Mouse (Mus musculus): ENCODE results near the gene Hipk4.
A peak's percentile ranks its signal among the peaks of the same experiment; 100 is the strongest.

Gene Hipk4

DNA sequence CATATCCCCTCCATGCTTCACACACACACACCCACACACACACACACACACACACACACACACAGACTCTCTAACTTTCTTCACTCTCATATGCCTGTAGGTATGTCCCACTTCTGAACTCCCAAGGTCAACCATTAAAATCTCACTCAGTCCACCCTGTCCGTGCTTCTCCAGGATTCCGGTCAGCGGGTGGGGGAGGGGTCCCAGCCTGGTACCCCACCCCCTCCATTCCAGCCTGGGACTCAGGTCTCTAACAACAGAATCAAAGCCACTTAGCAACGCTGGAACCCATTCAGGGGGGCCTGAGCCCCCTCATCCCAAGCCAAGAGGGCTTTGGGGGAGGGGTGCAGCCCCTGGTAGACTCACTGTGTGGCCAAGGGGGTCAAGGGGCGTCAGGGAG is at the start of gene Hipk4:
Hipk4 (plus strand) TSS at position 301 of the 400 bp plus-strand sequence.
- DNase-seq (ENCODE audit: low spot score in 2 of 2) = no peak

DNA sequence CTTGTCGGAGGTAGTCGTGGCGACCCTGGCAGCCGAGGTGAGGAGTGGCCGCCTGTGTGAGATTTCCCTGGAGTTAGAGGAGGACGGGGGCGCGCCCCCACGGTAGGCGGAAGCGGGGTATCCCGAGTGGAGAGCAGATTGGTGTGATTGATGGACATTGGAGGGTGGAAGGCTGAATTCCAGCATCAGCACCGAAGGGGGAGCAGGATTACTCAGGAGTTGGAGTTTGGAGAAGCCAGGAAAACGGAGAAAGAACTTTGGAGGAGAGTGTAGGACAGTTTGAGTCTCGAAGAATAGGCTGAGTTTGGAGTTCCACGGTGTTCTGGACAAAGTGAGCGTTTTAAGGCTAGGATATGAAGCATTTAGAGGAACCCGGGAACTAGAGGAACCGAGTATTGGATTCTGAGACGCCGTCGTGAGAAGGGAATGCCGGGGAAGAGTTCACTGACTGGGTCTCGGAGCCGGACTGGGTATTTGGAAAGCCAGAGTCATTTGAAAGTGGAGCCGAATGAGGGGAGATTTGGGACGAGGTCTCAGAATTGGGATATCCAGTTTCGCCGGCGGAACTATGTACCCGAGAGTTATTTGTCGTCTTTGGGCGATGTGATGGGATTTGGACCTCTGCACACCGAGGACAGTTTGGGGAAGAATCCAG is 49.1 kb upstream of the Hipk4 start:
- no peak for DNase-seq (ENCODE audit: low spot score in 2 of 2)

DNA sequence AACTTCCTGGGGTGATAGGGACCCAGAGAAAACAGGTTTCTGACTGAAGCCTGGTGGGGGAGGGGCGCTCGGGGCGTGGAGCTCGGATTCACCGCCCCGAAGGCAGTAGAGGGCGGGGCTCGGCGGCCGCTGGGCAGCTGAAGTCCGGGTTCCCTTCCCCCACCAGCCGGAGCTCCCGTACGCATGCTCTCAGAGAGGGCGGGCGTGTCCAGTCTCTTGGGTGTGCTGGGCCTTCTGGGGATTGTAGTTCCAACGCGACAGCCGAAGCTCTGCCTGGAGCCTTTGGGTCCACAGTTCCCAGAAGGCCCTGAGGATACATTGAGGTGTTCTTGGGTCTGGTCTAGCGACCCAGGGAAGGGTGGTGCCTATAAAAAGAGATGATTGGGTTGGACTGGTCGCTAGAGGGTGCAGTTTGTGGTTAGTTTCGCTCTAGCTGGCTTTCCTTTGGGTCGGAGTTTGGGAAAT is 48.5 kb upstream of the Hipk4 start:
- peak; percentile 96 for DNase-seq (ENCODE audit: low spot score in 2 of 2)

DNA sequence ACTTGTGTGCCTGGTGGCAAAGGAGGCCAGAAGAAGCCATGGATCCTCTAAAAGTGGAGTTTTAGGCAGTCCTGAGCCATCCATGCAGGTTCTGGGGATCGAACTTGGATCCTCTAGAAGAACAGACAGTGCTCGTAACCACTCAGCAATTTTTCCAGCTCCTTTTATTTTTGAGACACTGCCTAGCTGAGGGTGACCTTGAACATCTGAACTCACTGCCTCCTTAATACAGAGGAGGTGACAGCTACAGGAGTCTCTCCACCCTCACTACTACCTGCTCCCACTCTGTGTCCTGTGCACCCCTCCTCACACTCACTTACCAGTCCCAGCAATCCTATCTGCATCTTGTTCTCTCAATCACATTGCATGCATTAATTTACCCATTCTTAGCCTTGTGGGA is 47.5 kb upstream of the Hipk4 start:
- DNase-seq (ENCODE audit: low spot score in 2 of 2) = no peak

DNA sequence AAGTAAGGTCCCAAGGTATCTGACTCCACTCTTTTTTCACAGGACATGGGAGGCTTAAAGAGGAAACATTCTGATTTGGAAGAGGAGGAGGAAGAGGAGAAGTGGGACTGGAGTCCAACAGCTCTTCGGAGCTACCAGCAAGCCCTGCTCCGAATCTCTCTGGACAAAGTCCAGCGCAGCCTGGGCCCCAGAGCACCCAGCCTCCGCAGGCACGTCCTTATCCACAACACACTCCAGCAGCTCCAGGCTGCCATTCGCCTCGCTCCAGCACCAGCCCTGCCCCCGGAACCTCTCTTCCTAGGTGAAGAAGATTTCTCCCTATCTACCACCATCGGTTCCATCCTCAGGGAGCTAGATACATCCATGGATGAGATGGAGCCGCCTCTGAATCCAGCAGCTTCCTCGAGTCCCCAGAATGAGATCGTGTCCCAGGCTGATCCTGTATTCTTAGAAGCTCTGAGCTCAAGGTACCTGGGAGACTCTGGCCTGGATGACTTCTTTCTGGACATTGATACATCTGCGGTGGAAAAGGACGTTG is 46.9 kb upstream of the Hipk4 start:
- DNase-seq (ENCODE audit: low spot score in 2 of 2) = no peak

DNA sequence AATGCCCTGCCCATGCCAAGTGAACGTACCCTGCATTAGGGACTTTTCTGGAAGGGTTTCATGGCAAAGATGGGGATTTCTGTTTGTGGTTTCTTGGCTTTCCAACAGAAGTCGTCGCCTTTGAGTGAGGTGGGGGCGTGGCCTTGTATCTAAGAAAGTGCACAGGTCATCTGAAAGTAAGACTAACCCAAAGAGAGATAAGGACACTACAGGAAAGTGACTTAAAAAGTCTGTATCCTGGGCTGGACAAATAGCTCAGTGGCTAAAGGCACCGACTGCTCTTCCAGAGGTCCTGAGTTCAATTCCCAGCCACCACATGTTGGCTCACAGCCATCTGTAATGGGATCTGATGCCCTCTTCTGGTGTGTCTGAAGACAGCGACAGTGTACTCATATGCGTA is 44.5 kb upstream of the Hipk4 start:
- no peak for DNase-seq (ENCODE audit: low spot score in 2 of 2)

DNA sequence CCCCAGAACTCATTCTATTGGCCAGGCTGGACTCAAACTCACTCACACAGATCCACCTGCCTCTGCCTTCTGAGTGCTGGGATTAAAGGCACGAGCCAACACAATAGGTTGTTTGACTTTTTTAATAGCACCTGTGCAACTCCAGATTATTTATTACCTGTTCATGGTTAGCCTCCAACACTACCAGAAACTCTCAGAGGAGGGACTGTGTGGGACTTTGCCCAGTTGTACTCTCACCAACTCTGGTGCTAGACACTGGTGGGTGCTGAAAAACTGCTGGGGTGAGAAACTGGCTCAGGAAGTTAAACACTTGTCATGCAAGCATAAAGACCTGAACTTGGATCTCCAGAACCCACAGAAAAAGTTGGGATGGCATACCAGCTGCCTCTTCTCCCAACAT is 43.3 kb upstream of the Hipk4 start:
- DNase-seq (ENCODE audit: low spot score in 2 of 2) = no peak

DNA sequence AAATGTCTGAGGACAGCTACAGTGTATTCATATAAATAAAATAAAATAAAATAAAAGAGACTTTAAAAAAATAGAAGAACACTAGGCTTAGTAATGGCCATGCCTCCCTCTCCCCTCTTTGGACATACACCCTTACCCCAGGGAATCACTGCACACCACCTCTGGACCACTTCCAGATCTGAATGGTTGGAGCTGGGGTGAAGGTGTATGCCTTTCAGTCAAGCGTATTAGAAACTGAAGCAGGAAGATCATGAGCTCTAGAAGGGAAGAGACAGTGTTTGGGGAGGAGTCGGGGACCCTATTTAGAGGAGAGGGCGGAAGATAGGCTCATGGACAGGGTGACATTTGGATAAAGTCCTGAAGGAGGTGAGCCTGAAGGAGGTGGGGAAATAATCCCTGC is 42.6 kb upstream of the Hipk4 start:
- no peak for DNase-seq (ENCODE audit: low spot score in 2 of 2)

DNA sequence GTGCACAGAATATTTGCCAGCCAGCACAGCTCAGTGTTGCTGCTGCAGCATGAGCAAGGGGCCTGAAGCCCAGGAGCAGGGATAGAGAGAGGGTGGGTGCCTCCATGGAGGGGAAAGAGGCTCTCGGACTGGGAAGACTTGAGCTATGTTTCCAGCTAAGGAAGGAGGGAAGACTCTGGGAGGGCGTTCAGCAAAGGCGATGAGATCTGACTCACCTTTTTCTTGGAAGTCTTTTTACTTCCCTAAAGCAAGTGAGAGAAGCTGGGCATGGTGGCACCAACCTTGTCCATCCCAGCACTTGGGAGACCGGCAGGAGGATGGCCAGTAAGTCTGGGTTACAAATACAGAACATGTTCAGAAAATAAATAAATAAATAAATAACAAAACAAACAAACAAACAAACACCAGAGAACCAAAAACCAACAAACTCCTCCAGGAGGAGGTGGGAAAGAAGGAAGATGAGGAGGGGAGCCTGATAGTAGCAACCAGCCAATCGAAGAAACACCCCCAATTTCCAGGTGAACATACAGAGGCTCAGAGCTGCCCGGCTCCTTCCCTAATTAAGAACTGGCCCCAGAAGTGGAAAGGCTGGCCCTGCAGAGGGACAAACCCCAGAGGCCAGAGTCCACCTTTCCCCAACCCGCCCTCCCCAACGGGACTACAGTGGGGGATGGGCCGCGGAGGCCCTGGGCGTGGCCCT is 42.0 kb upstream of the Hipk4 start:
- no peak for DNase-seq (ENCODE audit: low spot score in 2 of 2)

DNA sequence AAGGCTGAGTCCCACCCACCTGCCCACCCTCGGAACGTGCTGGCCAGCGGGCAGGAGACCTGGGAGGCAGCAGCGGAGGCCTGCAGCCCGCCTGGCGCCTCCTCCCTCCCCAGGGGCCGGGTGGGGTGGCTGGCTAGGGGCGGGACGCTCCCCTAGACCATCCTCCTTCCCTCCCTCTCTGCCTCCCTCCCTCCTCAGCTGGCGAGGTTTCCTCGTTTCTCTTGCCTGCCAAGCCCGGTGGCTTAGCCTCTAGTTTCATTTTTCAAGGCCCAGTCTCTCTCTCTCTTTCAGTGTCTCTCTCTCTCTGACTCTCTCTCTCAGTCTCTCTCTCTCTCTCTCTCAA is 41.5 kb upstream of the Hipk4 start:
- peak; percentile 67 to 69 for DNase-seq (ENCODE audit: low spot score in 2 of 2)

DNA sequence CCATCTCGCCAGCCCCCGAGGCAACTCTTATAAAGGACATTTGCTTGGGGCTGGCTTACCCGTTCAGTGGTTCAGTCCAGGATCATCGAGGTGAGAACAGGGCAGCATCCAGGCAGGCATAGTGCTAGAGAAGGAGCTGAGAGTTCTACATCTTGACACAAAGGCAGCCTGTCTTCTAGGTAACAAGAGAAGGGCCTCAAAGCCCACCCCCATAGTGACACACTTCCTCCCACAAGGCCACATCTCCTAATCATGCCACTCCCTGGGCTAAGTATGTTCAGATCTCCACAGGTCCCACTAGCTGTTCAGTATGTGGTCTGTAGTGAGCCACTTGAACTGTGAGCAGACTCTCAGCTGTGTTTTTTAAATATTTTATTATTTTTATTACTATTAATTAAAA is 39.2 kb upstream of the Hipk4 start:
- no peak for DNase-seq (ENCODE audit: low spot score in 2 of 2)

DNA sequence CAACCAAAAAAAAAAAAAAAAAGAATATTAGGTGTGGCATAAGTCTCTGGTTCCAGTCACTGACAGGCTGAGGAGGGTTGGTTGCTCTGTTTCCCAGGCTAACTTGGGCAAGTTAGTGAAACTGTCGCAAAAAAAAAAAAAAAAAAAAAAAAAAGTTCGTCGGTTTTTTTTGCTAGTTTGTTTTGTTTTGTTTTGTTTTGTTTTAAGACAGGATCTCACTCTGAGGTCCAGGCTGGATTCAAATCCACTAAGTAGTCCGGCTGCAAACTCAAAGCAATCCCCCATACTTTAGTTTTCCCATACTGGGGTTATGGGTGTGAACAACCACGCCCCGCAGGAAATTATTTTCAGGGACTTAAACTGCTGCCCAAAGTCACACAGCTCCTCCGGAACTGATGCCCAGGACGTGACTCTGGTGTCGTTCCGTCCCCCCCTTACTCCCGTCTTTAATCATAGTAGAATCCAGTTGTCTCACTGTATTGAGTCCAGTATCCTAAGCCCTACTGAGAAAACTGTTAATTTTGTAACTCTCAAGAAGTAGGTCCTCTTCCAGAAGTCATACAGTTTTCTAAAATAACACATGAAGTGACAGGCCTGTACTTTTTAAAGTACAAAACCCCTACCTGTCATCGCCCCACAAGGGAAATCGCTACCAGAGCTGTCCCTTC is 36.8 kb upstream of the Hipk4 start:
- DNase-seq (ENCODE audit: low spot score in 2 of 2) = no peak

DNA sequence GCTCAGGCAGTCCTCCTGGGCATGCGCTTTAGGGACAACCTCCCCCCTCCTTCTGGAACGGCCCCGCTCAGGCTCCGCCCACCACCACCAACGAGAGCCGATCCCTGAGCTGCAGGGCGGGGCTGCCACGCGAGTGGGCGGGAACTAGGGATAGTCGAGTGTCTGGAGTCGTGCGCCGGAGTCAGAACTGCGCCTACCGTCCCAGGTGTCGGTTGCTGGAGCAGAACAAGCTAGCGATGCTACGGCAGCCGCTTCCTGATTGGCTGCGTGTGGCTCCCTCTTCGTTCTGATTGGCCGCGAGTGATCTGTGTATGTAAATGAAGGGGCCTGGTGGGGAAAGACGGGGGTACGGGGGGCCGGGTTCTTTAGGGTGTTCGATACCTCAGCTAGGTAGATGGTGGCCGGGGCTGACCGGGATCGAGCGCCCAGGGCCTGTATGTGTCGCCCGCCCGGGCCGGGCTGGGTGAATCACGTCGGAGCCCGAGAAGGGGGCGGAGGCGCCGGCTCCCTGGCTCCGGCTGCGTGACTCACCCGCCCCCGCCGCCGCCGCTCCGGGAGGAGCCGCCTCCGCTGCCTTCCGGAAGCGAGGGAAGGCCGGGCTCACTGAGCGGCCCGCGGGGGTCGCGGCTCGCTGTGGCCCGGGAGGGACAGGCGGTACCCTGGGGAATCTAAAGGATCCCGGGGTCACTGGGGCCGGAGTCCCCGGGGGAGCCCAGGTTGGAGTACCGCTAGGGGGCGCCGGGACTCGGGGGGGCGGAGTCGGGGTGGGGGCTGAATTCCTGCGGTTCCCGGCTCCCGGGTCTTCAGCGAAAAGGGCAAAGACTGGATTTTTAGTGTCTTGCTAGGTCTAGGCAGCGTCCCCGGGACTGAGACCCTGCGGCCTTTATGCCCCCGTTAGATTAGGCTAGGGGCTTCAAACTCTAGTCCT is 36.0 kb upstream of the Hipk4 start, which contains the start of gene Sertad1:
Sertad1 (plus strand) TSS at position 141 of the 928 bp plus-strand sequence.
- DNase-seq (ENCODE audit: low spot score in 2 of 2) = peak; percentile 100

DNA sequence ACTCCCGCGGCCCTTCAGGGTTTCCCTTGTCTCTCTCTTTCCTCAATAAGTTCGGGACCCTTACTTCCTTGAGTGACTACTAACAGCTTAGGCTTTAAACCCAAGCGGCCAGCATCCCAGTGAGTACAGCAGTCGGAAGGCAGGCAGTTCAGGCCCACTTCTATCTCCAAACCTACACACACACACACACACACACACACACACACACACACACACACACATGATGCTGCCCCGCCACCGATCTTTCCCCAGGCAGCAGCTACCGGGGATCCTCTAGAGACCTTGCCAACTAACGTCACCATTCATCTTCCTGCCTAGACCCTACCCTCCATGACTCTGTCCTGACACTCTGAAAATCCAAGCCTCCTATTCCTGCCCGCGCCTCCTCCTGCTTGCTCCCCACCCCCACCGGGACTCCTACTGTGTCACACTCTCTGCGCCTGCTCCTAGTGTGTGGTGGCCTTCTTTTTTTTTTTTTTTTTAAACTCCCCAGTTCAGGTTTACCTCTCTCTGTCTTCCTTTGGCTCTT is 35.3 kb upstream of the Hipk4 start:
- DNase-seq (ENCODE audit: low spot score in 2 of 2) = no peak

DNA sequence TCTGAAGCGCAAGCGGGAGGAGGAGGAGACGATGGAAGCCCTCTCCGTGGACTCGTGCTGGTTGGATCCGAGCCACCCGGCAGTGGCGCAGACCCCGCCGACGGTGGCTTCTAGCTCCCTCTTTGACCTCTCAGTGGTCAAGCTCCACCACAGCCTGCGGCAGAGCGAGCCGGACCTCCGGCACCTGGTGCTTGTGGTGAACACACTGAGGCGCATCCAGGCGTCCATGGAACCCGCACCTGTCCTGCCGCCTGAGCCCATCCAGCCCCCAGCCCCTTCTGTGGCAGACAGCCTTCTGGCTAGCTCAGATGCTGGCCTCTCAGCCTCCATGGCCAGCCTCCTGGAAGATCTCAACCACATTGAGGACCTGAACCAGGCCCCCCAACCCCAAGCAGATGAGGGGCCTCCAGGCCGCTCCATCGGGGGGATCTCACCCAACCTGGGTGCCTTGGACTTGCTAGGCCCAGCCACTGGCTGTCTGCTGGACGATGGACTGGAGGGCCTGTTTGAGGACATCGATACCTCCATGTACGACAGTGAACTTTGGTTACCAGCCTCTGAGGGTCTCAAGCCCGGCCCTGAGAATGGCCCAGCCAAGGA is 33.7 kb upstream of the Hipk4 start:
- DNase-seq (ENCODE audit: low spot score in 2 of 2) = no peak

DNA sequence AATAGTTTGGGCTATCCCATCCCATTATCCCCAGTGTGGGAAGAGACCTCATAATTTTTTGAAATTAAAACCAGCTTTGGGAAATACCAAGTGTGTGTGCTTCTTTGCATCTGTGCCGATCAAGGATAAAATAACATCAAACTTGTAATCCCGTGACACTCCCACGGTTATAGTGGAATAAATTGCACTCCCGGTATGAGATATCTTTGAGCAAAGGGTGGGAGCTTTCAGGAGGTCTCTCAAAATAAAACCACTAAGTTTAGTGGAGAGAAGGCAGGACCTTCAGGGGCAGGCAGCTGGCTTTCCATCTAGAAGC is 32.9 kb upstream of the Hipk4 start:
- DNase-seq (ENCODE audit: low spot score in 2 of 2) = no peak

DNA sequence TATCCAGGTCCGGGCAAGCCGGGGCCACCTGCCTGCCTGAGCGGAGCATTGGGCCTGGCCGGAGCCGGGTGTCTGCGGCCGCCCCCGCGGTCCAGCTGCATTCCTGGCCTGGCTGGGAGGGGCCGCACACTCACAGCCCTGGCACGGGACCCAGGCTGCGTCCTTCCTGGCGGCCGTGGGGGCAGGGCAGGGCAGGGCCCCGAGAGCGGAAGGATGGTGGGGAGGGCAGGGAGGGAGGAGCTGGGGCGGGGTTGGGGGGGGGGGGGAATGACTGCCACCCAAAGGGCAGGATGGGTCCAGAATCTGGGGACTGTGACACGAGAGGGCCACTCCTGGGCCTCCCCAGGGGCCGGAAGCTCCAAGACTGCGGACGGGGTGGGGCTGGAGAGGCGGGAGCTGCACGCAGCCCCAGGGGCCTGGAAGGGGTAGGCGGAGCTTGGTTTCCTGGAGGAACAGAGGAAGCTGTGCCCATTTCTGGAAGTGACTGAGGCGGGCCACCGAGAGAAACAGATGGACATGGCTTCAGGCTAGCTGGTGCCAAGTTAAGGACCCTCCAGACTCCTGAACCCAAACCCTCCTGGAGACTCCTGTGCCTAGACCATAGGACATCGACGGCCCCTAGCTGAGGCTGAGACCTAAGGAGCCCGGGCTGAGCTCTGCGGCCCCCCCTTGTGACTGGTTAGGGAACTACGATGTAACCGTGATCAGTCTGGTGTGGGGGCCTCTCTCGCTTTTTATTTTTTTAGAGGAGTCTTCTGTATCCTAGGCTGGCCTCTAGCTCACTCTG is 32.3 kb upstream of the Hipk4 start:
- DNase-seq (ENCODE audit: low spot score in 2 of 2) = peak; percentile 83 to 88

DNA sequence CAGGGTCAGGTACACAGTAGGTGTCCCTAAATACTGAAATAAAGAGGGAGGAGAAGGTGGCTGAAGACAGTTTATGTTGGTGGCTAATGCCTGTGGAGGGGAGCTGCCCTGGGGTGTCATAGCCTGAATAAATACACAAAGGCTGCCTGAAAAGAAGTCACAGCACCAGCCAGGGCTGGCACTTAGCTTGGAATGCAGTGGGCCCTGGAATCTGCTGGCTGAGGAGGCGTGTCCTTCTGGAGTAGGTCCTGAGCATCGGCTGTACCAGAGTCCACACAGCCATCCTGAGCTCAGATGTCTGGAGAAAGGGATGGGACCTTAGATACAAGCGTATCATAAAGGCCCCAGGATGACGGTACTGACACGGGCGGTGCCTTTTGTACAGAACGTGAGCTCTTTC is 31.2 kb upstream of the Hipk4 start:
- no peak for DNase-seq (ENCODE audit: low spot score in 2 of 2)

DNA sequence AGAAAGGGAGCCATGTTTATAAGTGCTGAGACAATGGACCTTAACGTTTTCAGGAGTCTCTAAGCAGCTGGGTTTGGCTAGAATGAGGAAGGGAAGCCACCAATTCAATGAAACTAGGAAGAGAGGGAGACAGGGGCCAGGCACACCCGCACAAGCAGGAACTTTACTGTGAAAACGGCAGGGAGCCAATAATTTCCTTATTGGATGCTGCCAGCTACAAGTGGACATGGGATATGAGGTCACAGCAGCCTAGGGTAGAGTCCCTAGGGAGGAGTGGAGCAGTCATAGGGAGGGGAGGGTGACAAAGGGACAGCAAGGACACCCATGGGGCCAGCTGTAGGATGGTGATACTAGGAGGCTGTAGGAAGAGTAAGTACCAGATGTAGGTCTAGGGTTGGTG is 30.0 kb upstream of the Hipk4 start:
- no peak for DNase-seq (ENCODE audit: low spot score in 2 of 2)

DNA sequence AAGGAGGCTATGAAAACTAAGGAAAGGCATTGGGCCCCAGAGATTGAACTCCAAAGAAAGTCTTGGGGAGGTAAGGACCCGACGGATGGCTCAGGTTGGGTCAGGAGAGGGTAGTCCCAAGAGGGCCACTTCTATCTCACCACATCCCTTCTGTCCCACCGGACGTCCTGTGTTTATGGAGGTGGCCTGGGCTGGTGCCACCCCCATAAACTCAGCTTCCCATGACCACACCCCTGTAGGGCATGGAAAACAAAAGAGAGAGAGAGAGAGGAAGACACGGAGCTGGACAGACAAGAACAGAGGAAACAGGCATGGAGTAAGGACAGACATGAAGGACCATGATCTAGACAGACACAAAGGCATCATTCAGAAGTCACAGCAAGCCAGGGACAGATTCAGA is 29.6 kb upstream of the Hipk4 start:
- DNase-seq (ENCODE audit: low spot score in 2 of 2) = no peak

All from spleen, postnatal 14 days (tissue).